Mouse (Mus musculus) G1E (cell line): Measurements from ENCODE around the gene Ticam1.

ENCODE experiments used
- CTCF ChIP-seq: IDR thresholded peaks from 2 replicates; pipeline ENCODE4 v1.5.1; 2012; ENCODE audit warnings: low read depth, low read length, inconsistent platforms, mixed read lengths
- GATA1 ChIP-seq: IDR thresholded peaks from 2 replicates; pipeline ENCODE4 v1.6.1; 2012; ENCODE audit warnings: borderline replicate concordance, low read length, inconsistent platforms, mixed read lengths

GRCm38 (mm10) chr17:56293291-56293690 lies 16.7 kb upstream of the Ticam1 start:
- TF ChIP-seq GATA1 (no peak), CTCF (no peak)
